Mouse (Mus musculus) CD4-positive, CD25-positive, alpha-beta regulatory T cell, adult 4 months (primary cell): ENCODE data around the gene Itga9. TPM values are rescaled to one million over a fixed set of nuclear protein-coding genes. Genes with fewer than 3 reads are reported as not detected.

Experiments
- ATAC-seq: one replicate; pipeline ENCODE4 v1.8.0; 2017
- polyA plus RNA-seq, 2 experiments: library from polyadenylated mRNA; unstranded; fragments of 100-300 nt; shearing (Covaris generic); gene quantifications; one replicate each; pipeline ENCODE4 v1.2.1; 2017

Itga9 gene
- polyA plus RNA-seq, 2 experiments from 2014 or later: 0.41 to 1.0 TPM

- no peak for ATAC-seq
Observed at GRCm38 (mm10) chr9:118607701-118608401, 1.4 kb downstream of the Itga9 start.

GRCm38 (mm10) chr9:118608556-118608955, 2.1 kb downstream of the Itga9 start:
- no peak for ATAC-seq

DNA sequence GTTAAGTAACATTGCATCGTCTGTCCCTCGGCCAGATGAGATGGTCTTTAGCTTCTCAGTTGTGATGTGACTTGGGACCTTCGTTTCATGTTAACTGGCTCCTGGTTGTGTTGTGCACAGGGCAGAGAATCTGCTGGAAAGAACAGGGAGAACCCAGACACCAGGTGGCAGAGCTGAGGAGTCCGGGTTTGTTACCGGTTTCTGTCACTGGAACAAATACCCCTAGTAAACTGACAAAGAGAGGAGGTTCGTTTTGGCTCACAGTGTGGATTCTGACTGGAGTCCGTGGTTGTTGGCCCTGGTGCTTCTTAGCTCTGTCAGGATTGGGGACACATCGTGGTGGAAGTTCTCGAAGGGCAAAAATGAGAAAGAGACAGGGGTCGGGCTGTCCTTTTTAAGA, 3.6 kb downstream of the Itga9 start:
- ATAC-seq: no peak

DNA sequence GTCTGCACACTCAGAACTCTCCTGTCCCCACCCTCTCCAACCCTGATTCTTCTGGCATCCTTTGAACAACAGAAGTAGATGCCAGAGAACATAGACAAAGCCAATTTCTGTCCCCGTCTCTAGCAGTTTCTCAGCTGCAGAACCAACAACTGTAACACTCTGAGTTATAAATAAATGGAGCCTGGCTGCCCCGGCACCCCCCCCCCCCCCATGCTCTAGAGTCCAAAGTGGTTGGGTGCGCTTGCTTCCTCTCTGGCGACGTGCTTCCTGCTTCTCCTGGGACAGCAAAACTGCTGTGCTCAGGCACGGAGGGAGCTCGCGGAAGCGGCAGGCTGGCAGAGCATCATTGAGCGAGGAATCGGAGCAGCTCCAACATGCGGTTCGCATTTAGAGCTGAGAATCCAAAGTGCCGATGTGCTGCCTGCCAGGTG, 4.6 kb downstream of the Itga9 start:
- peak; percentile 40 for ATAC-seq

- ATAC-seq: no peak
Observed at GRCm38 (mm10) chr9:118611958-118612581, 5.6 kb downstream of the Itga9 start.

GRCm38 (mm10) chr9:118617237-118617636, 10.7 kb downstream of the Itga9 start:
- ATAC-seq: no peak

- ATAC-seq: no peak
Observed at GRCm38 (mm10) chr9:118618732-118619250, 12.3 kb downstream of the Itga9 start.

- no peak for ATAC-seq
Observed at GRCm38 (mm10) chr9:118620807-118621206, 14.3 kb downstream of the Itga9 start.

- ATAC-seq: no peak
Observed at GRCm38 (mm10) chr9:118621691-118622090, 15.2 kb downstream of the Itga9 start.

- ATAC-seq: no peak
Observed at GRCm38 (mm10) chr9:118622376-118623166, 16.1 kb downstream of the Itga9 start.

DNA sequence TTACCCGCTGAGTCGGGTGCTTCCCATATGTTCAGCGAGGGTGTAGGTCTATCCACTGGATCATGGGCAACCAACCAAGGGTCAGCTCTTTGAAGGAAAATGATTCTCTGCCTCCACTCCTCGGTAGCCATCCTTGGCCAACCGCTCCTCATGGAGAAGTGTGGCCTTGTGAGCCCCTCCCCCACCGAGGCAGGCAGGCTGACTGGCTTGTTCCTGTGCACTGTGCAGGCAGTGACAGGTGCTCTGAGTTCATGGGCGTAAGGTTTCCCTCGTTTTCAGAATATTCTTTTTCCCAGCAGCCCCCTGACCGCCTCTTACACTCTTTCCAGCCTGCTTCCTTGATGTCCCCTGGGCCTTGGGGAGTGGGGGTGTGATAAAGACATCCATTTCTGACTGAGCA, 17.0 kb downstream of the Itga9 start:
- ATAC-seq: no peak

- no peak for ATAC-seq
Observed at GRCm38 (mm10) chr9:118624146-118624545, 17.7 kb downstream of the Itga9 start.

DNA sequence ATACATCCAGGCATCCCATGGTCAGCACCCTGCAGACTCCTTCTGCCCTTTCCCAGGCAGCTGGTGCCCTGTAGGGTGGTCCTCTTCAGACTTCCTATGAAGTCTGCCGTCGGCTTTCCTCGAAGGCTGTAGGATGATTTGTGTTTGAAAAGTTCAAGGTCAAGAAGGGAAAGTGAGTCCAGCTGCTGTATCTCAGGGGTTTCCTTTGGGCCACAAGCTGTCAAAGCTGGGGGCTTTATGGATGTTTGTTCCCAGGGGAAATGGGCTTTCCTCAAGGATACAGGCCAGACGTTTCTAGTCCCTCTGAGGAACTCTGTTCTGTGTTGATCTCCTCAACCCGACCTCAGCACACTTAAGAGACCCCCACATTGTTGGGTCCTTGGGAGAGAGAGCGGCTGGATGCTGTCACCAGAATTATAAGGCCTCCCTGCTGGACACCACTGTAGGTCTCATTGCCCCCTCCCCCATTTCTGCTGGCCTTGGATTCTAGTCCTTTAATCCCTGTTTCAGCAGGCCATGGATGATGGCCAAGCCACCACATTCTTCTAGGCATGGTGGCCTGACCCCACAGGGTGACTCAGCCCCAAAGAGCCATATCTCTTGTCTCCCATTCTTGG, 23.4 kb downstream of the Itga9 start:
- ATAC-seq: no peak

GRCm38 (mm10) chr9:118631775-118632757, 25.6 kb downstream of the Itga9 start:
- no peak for ATAC-seq

DNA sequence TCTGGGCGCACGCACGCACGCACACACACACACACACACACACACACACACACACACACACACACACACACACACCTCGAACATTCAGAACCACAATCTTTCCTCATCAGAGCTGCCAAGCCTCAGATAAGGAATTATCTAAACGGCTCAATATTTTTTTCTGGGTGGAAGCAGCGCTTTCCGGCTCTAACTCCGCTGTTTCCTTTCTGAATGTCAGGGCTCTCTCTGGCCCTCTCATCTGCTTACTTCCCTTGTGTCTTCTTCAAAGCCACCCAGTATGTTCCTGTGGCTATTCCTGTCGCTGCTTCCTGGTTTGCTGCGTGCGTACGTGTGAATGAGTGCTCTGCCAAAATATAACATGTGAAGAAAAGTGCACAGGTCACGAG, 26.3 kb downstream of the Itga9 start:
- ATAC-seq: peak; percentile 45

- no peak for ATAC-seq
Observed at GRCm38 (mm10) chr9:118638642-118639210, 32.2 kb downstream of the Itga9 start.

GRCm38 (mm10) chr9:118645698-118646355, 39.3 kb downstream of the Itga9 start:
- no peak for ATAC-seq

- no peak for ATAC-seq
Observed at GRCm38 (mm10) chr9:118647495-118647894, 41.0 kb downstream of the Itga9 start.

DNA sequence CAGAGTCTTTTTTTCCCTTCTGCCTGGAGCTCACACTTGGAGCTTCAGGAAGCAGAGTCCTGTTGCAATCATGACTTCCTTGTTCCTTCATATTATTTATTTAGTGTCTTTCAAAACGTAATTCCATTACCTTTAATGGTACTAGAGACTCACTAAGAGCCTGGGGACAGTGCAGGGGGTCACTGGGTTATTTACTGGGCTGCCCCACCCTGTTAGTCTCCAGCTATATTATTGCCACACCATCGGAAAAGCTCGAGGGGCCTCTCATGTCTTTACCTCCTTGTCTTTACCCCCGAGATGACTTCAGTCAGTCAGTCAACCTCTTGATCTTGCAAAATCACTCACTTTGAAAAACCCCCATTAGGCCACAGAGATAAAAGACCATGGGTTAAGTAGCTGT, 44.5 kb downstream of the Itga9 start:
- ATAC-seq: no peak

DNA sequence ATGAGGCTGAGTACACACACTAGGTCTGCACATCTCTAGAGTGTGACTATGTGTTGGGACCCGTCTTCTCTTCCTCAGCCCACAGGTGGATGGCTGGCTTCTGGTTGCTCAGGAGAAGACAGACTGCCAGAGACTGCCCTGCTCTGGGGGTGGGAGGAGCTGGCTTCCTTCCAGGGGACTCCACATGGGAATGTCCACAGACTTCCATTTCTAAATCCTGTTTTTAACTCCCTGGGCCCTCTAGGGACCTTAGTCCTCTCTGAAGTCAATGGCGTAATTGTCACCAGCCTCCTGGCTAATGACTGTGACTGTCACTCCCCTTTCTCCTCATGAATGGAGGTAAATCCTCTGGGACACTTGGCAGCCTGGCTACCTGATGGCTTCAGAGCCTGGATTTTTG, 45.4 kb downstream of the Itga9 start:
- no peak for ATAC-seq

DNA sequence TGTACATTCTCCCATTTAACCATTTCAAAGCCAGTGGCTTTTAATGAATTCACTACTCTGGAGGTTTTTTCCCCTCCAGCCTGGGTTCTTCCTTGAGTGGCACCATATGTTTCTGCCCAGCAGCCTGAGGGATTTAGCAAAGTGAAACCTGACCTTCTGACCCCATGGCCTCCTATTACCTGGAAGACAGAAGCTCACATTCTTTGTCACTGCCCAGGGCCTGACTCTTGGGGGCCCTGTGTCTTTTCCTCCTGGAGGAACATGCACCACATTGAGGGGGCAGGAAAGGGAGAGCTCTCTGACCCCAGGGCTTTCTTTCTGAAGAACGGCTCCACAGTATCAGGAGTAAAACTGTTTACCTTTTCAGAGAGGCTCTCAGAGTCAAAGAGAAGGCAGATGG, 46.9 kb downstream of the Itga9 start:
- ATAC-seq: no peak
